Mouse (Mus musculus) hindbrain, embryonic 15.5 days (tissue): ENCODE results near the gene Prap1. TPM values are rescaled to one million over a fixed set of nuclear protein-coding genes. Genes with fewer than 3 reads are reported as not detected.
"Not testable (repeated sequence)": the region's sequence is repeated elsewhere in the genome, so short reads cannot be mapped to it uniquely, and the experiment has no call there.

Experiments used
- ATAC-seq: fragments of 200-750 bp; cut with Nextera tagmentation; 2 replicates; pipeline ENCODE4 v1.8.0; 2017; ENCODE audit warnings: low read depth, moderate number of reproducible peaks, moderate TSS enrichment; ENCODE audit not compliant: low FRiP score
- H3K27ac ChIP-seq: fragments of 300-500 bp; sonication (generic); replicated peaks from 2 replicates; pipeline ENCODE4 v1.5.1; 2015; ENCODE audit warnings: mild to moderate bottlenecking, inconsistent platforms
- H3K27me3 ChIP-seq: fragments of 300-500 bp; sonication (generic); 2 replicates; pipeline ENCODE4 v1.6.1; 2015; ENCODE audit warnings: control low read depth, inconsistent platforms
- H3K36me3 ChIP-seq: fragments of 300-500 bp; sonication (generic); 2 replicates; pipeline ENCODE4 v1.6.1; 2015; ENCODE audit warnings: control low read depth, inconsistent platforms
- H3K4me1 ChIP-seq: fragments of 300-500 bp; sonication (generic); replicated peaks from 2 replicates; pipeline ENCODE4 v1.6.1; 2015; ENCODE audit warnings: control low read depth, inconsistent platforms
- H3K4me2 ChIP-seq: fragments of 300-500 bp; sonication (generic); 2 replicates; pipeline ENCODE4 v1.6.1; 2015; ENCODE audit warnings: moderate library complexity, mild to moderate bottlenecking, inconsistent platforms
- H3K4me3 ChIP-seq: fragments of 300-500 bp; sonication (generic); 2 replicates; pipeline ENCODE4 v1.5.1; 2015; ENCODE audit warnings: mild to moderate bottlenecking, inconsistent platforms
- H3K9ac ChIP-seq: fragments of 300-500 bp; sonication (generic); 2 replicates; pipeline ENCODE4 v1.6.1; 2015; ENCODE audit warnings: inconsistent platforms
- H3K9me3 ChIP-seq: fragments of 300-500 bp; sonication (generic); 2 replicates; pipeline ENCODE4 v1.6.1; 2016; ENCODE audit warnings: control low read depth, inconsistent platforms
- WGBS: fragments of 180-500 bp; shearing (Covaris S2); methylation state at CpG from one replicate; pipeline ENCODE4 v1.1.7; 2015; 5-methylcytosine and 5-hydroxymethylcytosine counted together
- polyA plus RNA-seq: library from polyadenylated mRNA; unstranded; fragments of >200 nt; fragmentation: Nextera tagmentation; extraction: Ambion mirVana; gene quantifications from 2 replicates; pipeline ENCODE4 v1.2.1, GENCODE M21; 2015

Prap1 gene
- polyA plus RNA-seq, 1 experiment from 2014 or later: not detected

DNA sequence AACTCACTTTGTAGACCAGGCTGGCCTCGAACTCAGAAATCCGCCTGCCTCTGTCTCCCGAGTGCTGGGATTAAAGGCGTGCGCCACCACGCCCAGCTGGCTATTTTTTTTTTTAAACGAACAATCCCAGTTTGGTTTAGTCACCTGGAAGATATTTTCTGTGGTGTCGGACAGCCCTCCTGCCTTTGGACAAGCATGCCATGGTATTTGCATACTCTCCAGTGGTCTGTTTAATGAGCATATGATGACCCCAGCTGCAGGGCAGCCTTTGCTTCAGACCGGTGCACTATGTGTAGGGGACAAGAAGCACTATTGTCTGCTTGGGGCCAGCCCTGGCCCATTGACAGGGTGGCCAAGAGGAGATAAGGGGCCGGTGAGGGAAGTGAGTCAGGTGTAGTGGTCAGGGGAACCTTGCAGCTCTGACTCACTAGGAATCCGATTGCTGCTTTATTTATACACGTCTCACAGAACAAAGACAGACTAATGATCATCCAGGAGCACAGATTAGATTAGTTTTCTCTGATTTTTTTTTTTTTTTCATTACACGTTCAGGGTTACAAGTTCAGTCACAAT, 28.2 kb downstream of the Prap1 start:
- H3K27ac ChIP-seq: no peak overlapping the region
- no peaks in the 10 kb centered on the region for H3K27me3 ChIP-seq
- H3K9me3 ChIP-seq: no peaks in the 10 kb centered on the region
- WGBS: 71% methylated on average over 13 of the region's 13 CpGs
- H3K4me2 ChIP-seq: no peak overlapping the region
- no peak overlapping the region for H3K4me3 ChIP-seq
- no peaks in the 10 kb centered on the region for H3K36me3 ChIP-seq
- H3K4me1 ChIP-seq: peaks cover 20% of the 10 kb centered on the region
- ATAC-seq: no peak
- no peak overlapping the region for H3K9ac ChIP-seq

DNA sequence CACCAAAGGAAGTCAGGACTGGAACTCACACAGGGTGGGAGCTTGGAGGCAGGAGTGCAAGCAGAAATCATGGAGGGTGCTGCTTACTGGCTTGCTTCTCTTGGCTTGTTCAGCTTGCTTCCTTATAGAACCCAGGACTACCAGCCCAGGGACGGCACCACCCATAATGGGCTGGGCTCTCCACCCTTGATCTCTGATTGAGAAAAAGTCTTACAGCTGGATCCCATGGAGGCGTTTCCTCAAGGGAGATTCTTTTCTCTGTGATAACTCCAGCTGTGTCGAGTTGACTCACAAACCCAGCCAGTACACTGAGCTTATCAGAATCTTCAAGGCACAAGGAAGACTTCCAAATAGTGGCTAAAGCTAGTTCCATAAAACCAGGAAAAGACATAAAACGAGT, 29.6 kb downstream of the Prap1 start:
- no peaks in the 10 kb centered on the region for H3K9me3 ChIP-seq
- H3K27me3 ChIP-seq: no peaks in the 10 kb centered on the region
- no peak overlapping the region for H3K27ac ChIP-seq
- H3K36me3 ChIP-seq: no peaks in the 10 kb centered on the region
- H3K4me2 ChIP-seq: no peak overlapping the region
- no peak for ATAC-seq
- WGBS: 41% methylated on average over 4 of the region's 4 CpGs
- H3K4me1 ChIP-seq: peaks cover 10% of the 10 kb centered on the region; the same call in 1 of the 2 replicates
- no peak overlapping the region for H3K4me3 ChIP-seq
- no peak overlapping the region for H3K9ac ChIP-seq

DNA sequence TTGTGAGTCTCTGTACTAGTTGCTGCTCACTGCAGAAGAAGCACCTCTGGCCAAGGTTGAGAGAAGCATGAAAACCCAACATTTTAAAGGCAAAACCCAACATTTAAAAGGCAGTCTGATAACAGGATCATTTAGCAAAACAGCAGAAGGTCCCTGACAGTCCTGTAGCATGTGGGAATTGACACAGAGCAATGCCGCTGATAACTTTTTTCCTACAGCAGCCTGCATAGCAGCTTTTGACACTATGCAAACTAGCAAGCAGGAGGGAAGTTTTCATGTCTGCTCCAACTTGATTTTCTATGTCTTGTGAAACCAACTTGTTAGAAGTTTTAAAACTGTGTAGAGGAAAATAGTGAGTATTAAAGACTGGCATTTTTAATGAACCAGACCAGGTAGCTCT, 31.2 kb downstream of the Prap1 start:
- 93% methylated on average over 1 of the region's 1 CpGs for WGBS
- H3K27ac ChIP-seq: no peak overlapping the region

DNA sequence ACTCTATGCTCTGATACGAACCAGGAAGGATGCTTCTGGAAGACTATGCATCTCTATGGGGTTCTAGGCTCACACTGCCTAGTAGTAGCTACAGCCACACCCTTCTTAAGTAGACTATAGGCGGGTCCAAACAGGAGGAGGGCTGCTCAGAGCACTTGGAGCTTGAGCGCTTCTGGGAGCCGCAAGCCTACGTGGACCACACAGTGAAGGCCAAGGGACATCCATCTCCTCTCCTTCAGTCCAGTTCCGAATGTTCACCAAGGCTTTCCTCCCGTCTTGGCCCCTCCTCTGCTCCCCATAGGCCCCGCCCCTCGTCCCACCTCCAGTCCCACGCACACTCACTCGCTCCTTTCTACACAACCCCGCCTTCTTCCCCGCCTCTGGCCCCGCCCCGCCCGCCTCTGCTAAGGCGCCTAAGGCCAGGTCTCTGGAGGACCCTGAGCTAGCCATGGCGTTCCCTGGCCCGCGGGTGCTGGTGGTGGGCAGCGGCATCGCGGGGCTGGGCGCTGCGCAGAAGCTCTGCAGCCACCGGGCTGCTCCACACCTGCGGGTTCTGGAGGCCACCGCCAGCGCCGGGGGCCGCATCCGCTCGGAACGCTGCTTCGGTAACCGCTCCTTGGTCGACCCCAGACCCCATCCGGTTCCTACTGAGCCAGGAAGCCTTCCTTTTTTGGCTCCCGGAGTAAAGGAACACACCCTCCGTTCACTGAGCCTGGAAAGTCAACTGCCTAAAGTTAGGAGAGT, 32.3 kb downstream of the Prap1 start:
- WGBS: 2% methylated on average over 40 of the region's 40 CpGs
- Histone ChIP-seq H3K27me3 (no peaks in the 10 kb centered on the region), H3K4me1 (peaks cover 10% of the 10 kb centered on the region; the same call in 1 of the 2 replicates), H3K27ac (0 out of 2 replicates have a peak overlapping the region, but pooled peaks have one; percentile 6), H3K9me3 (no peaks in the 10 kb centered on the region), H3K4me3 (peak overlapping the region; percentile 55), H3K9ac (peak overlapping the region; percentile 61), H3K4me2 (peak overlapping the region; percentile 76), H3K36me3 (0 out of 2 replicates have a peak, but pooled peaks cover 6% of the 10 kb centered on the region)
- peak; percentile 97 for ATAC-seq

More for the DNA sequence above, 31.2 kb downstream of the Prap1 start:
- ATAC-seq: no peak
- Histone ChIP-seq H3K9me3 (no peaks in the 10 kb centered on the region), H3K36me3 (no peaks in the 10 kb centered on the region), H3K4me1 (peaks cover 10% of the 10 kb centered on the region; the same call in 1 of the 2 replicates), H3K27me3 (no peaks in the 10 kb centered on the region), H3K4me3 (no peak overlapping the region), H3K4me2 (no peak overlapping the region), H3K9ac (no peak overlapping the region)

DNA sequence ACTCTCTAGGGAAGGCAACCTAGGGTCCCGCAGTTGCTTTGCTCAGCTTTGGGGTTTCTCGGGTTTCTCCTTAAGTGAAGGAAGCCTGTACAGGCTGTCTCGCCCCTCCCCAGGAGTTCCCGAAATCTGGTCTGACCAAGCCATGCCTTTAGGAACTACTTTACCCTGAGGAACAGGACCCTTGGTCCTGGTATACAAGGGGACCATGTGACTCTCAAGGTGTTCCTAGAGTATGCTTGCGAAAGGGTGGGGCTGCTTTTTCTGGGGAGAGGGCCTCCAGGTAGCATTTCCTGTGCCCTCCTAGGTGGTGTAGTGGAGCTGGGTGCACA, 32.8 kb downstream of the Prap1 start:
- H3K9me3 ChIP-seq: no peaks in the 10 kb centered on the region
- ATAC-seq: no peak
- whole genome bisulfite sequencing: 13% methylated on average over 5 of the region's 5 CpGs

DNA sequence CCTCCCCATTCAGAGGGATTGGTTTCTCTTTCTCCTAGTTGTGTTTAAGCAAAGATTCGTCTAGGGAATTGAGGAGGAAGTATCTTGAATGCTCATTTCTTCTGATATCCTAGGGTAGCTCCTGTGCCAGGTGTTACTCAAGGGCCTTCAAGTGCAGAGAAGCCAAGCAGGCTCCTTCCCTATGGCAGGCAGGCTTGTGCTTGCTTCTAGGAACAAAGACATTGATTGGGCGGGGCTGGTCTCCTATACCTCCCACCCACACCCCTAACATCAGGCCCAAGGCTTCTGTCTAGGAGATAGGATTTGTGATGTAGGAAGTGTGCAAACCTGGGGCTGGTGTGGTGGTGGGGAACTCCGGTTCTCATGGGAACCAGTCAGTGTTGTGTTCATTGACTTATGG, 33.7 kb downstream of the Prap1 start:
- Histone ChIP-seq H3K36me3 (0 out of 2 replicates have a peak, but pooled peaks cover 10% of the 10 kb centered on the region), H3K4me2 (no peak overlapping the region), H3K9me3 (no peaks in the 10 kb centered on the region), H3K4me3 (no peak overlapping the region), H3K9ac (no peak overlapping the region), H3K27me3 (no peaks in the 10 kb centered on the region), H3K27ac (no peak overlapping the region), H3K4me1 (peaks cover 10% of the 10 kb centered on the region; the same call in 1 of the 2 replicates)
- 81% methylated on average over 3 of the region's 3 CpGs for WGBS
- no peak for ATAC-seq

More for the DNA sequence above, 32.8 kb downstream of the Prap1 start:
- Histone ChIP-seq H3K4me3 (peak overlapping the region; percentile 55), H3K27ac (no peak overlapping the region), H3K9ac (peak overlapping the region; percentile 61), H3K4me2 (peak overlapping the region; percentile 76), H3K4me1 (peaks cover 10% of the 10 kb centered on the region; the same call in 1 of the 2 replicates), H3K36me3 (0 out of 2 replicates have a peak, but pooled peaks cover 10% of the 10 kb centered on the region), H3K27me3 (no peaks in the 10 kb centered on the region)

DNA sequence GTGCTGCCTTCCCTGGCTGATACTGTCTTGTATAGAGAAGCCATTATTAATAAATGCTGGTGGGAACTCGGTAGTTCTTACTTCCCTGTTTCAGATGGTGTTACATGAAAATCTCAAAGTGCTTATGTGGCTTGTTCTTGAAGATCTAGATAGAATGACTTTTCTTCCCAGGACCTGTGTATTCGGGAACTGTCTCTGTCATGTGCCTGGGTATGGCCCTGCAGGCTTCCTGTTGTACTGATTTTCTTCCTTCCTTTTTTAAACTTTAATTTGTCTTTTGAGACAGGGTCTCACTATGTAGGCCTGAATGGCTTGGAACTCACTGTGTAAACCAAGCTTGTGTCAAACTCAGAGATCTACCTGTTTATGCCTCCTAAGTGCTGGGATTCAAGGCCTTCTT, 34.7 kb downstream of the Prap1 start:
- H3K9me3 ChIP-seq: no peaks in the 10 kb centered on the region
- H3K9ac ChIP-seq: no peak overlapping the region
- H3K4me3 ChIP-seq: no peak overlapping the region
- H3K36me3 ChIP-seq: 0 out of 2 replicates have a peak, but pooled peaks cover 10% of the 10 kb centered on the region
- H3K27ac ChIP-seq: no peak overlapping the region
- no peak overlapping the region for H3K4me2 ChIP-seq
- H3K27me3 ChIP-seq: no peaks in the 10 kb centered on the region
- H3K4me1 ChIP-seq: peaks cover 10% of the 10 kb centered on the region; the same call in 1 of the 2 replicates
- WGBS: 95% methylated on average over 2 of the region's 2 CpGs
- ATAC-seq: no peak

DNA sequence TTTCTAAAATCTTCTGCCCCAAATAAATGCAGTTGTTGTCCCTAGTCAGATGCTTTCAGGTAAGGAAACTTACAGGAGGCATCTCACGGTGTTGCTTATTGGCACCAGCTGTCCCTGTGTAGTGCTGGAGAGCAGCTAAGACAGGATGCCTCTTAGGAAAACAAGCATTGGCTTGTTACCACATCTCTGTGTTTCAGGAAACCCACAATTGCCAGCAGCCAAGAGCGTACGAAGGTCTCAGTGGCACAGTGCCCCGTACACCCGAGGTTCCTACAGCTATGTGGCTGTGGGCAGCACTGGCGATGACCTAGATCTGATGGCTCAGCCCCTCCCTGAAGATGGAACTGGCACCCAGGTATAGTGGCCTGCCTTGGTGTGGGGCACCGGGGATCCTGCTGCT, 39.0 kb downstream of the Prap1 start:
- not testable (repeated sequence) for H3K4me3 ChIP-seq
- WGBS: 92% methylated on average over 7 of the region's 7 CpGs

DNA sequence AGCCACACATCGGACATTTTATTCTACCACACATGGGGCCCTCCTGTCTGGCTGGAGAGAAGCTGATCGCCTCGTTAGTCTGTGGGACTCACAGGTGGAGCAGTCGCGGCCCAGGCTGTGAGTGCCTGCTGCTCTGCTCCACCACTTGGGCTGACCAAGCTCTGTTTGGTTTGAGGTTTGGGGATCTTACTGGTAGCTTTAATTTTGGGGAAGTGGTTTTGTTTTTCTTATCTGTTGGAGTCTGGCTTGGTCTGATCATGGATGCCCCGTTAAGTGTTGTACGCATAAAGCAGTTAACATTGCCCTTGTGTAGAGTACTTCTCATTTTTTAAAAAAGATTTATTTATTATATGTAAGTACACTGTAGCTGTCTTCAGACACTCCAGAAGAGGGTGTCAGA, 40.8 kb downstream of the Prap1 start:
- H3K4me2 ChIP-seq, H3K9me3 ChIP-seq, H3K27ac ChIP-seq, H3K9ac ChIP-seq, H3K4me3 ChIP-seq, ATAC-seq, H3K27me3 ChIP-seq: not testable (repeated sequence)
- Histone ChIP-seq H3K4me1 (peaks cover 17% of the 10 kb centered on the region), H3K36me3 (0 out of 2 replicates have a peak, but pooled peaks cover 10% of the 10 kb centered on the region)
- 92% methylated on average over 7 of the region's 7 CpGs for WGBS

More for the DNA sequence above, 39.0 kb downstream of the Prap1 start:
- not testable (repeated sequence) for H3K4me2 ChIP-seq, H3K27ac ChIP-seq, H3K9ac ChIP-seq, H3K4me1 ChIP-seq, H3K9me3 ChIP-seq, H3K27me3 ChIP-seq, ATAC-seq
- H3K36me3 ChIP-seq: 0 out of 2 replicates have a peak, but pooled peaks cover 10% of the 10 kb centered on the region

DNA sequence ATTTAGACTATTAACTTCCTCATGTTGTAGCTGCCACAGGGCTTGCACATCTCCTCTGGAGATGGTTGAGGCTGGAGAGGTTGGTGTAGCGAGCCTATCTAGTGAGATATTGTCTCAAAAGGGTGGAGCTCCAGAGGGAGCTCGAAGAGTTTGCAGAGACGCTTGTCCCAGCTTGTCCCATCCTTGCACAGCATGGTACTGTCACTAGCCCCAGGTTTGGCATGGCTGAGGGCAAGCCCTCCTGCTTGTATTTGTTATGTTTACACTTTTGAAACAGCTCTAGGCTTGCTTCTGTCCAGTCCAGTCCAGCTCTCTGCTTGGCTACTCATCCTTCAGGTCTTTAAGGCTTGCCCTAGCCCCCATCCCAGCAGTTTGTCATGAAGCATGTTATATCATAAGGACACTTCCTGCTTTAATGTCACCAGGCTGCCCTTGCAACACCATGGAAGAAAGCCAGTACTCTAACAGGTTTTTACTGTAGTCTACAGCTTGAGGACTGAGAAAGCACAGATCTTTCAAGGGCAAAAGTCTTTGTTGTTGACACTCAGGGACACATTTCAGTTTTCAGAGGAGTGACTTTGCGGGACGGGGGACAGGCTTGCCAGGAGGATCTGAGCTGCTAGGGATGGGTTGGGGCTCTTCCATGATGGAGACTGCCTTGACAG, 42.0 kb downstream of the Prap1 start:
- WGBS: 85% methylated on average over 5 of the region's 5 CpGs
- H3K9me3 ChIP-seq: no peaks in the 10 kb centered on the region
- no peak for ATAC-seq
- no peak overlapping the region for H3K27ac ChIP-seq
- H3K27me3 ChIP-seq: peaks cover 4% of the 10 kb centered on the region; the same call in 1 of the 2 replicates
- peaks cover 17% of the 10 kb centered on the region for H3K4me1 ChIP-seq
- H3K9ac ChIP-seq: no peak overlapping the region
- no peak overlapping the region for H3K4me3 ChIP-seq
- H3K36me3 ChIP-seq: 0 out of 2 replicates have a peak, but pooled peaks cover 7% of the 10 kb centered on the region
- no peak overlapping the region for H3K4me2 ChIP-seq

DNA sequence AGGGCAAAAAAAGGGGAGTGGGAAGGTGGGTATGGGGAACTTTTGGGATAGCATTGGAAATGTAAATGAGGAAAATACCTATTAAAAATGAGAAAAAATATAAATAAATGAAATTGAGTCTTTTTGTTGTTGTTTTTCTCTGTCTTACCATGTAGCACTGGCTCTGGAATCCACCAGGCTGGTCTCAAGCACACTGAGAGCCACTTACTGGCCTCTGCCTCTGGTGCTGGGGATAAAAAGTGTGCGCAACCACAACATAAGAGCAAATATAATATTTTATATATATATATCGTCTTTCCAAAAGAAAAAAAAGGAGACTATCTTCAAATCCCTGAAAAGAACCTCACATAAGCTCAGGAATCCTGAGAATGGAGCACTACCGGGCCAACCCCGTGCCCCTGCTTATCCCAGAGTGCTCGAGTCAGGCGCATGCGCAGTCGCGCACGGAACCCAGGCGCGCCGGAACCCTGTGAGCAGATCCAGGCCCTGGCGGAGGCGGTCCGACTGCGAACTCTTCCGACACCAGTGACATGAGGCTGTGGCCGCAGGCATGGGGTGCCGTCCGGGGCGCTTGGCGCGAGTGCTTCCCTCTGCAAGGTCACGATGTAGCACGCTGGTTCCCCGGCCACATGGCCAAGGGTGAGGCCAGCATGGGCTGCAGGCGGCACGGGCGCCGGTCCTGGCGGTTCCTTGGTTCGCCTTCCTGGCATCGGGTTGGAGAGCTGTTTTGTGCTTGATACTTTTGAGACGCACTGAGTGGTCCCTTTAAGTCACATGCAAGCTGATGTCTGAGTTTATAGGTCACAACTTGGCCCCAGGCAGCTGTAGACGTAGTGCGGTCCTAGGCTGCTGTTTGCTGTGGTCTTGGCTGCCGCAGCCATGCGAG, 44.2 kb downstream of the Prap1 start, which contains the start of gene Mtg1:
TSS of gene Mtg1 (plus strand) at position 430 of the 886 bp plus-strand sequence.
- Histone ChIP-seq H3K9ac (peak within 1 kb of the TSS; percentile 90), H3K27me3 (peaks cover 4% of the 10 kb centered on the region; the same call in 1 of the 2 replicates), H3K36me3 (no peaks in the 10 kb centered on the region), H3K4me2 (peak within 1 kb of the TSS; percentile 93), H3K4me3 (peak within 1 kb of the TSS; percentile 90), H3K27ac (peak within 1 kb of the TSS; percentile 92), H3K4me1 (peaks cover 17% of the 10 kb centered on the region), H3K9me3 (no peaks in the 10 kb centered on the region)
- 1% methylated on average over 39 of the region's 39 CpGs for WGBS
- ATAC-seq: peak; percentile 97
